Mouse (Mus musculus) ES-Bruce4 (cell line): ENCODE measurements at regions not wholly inside any gene's neighbourhood (a gene's known extent, or its start where the extent isn't known, plus 50 kb on each side); places are given as distances from the start of the nearest gene placed in this dataset.

Experiments used
- H3K27ac ChIP-seq: 2 replicates; pipeline ENCODE4 v1.5.1; 2012; ENCODE audit warnings: low read length, inconsistent platforms; ENCODE audit not compliant: insufficient read depth
- H3K27me3 ChIP-seq: 2 replicates; pipeline ENCODE4 v1.6.1; 2012; ENCODE audit warnings: mild to moderate bottlenecking, low read length, inconsistent platforms; ENCODE audit not compliant: control insufficient read depth, poor library complexity, insufficient read depth, severe bottlenecking
- H3K36me3 ChIP-seq: 2 replicates; pipeline ENCODE4 v1.6.1; 2012; ENCODE audit warnings: inconsistent platforms, mild to moderate bottlenecking, low read length, moderate library complexity; ENCODE audit not compliant: control insufficient read depth, poor library complexity, insufficient read depth, severe bottlenecking
- H3K4me1 ChIP-seq: one replicate; pipeline ENCODE4 v1.8.1; 2011; ENCODE audit warnings: low read length; ENCODE audit not compliant: control insufficient read depth, insufficient read depth
- H3K4me3 ChIP-seq: 2 replicates; pipeline ENCODE4 v1.5.1; 2011; ENCODE audit warnings: low read depth, mild to moderate bottlenecking, low read length
- H3K9ac ChIP-seq: 2 replicates; pipeline ENCODE4 v1.6.1; 2012; ENCODE audit warnings: low read depth, mild to moderate bottlenecking, inconsistent platforms; ENCODE audit not compliant: poor library complexity, severe bottlenecking
- H3K9me3 ChIP-seq: replicated peaks from 2 replicates; pipeline ENCODE4 v1.6.1; 2012; ENCODE audit warnings: mild to moderate bottlenecking, low read length, inconsistent platforms; ENCODE audit not compliant: control insufficient read depth, poor library complexity, insufficient read depth, severe bottlenecking
- CTCF ChIP-seq: IDR thresholded peaks from one replicate; pipeline ENCODE4 v1.8.1; 2011; ENCODE audit warnings: low read depth, low read length
- EP300 ChIP-seq: IDR thresholded peaks from 2 replicates; pipeline ENCODE4 v1.6.1; 2011; ENCODE audit warnings: low read depth, low read length; ENCODE audit not compliant: insufficient read depth
- POLR2A ChIP-seq: IDR thresholded peaks from one replicate; pipeline ENCODE4 v1.8.1; 2011; ENCODE audit warnings: low read length; ENCODE audit not compliant: insufficient read depth

GRCm38 (mm10) chr11:91056966-91057597, 368.9 kb upstream of the Tom1l1 start:
- Histone ChIP-seq H3K27ac (no peak overlapping the region), H3K9ac (no peak overlapping the region)
- TF ChIP-seq EP300 (no peak), POLR2A (no peak), CTCF (no peak)

GRCm38 (mm10) chr11:91053321-91053720, 365.2 kb upstream of the Tom1l1 start:
- Histone ChIP-seq H3K9me3 (no peaks in the 10 kb centered on the region), H3K9ac (no peak overlapping the region), H3K36me3 (no peaks in the 10 kb centered on the region), H3K27ac (no peak overlapping the region), H3K27me3 (no peaks in the 10 kb centered on the region), H3K4me3 (no peak overlapping the region), H3K4me1 (no peaks in the 10 kb centered on the region)
- TF ChIP-seq EP300 (no peak), CTCF (no peak), POLR2A (no peak)

More at GRCm38 (mm10) chr11:91056966-91057597, 368.9 kb upstream of the Tom1l1 start:
- H3K36me3 ChIP-seq, result no peaks in the 10 kb centered on the region
- no peak overlapping the region for H3K4me3 ChIP-seq
- no peaks in the 10 kb centered on the region for H3K9me3 ChIP-seq
- H3K4me1 ChIP-seq, result no peaks in the 10 kb centered on the region
- no peaks in the 10 kb centered on the region for H3K27me3 ChIP-seq

- Histone ChIP-seq H3K27ac (no peak overlapping the region), H3K27me3 (no peaks in the 10 kb centered on the region), H3K9ac (no peak overlapping the region), H3K4me3 (no peak overlapping the region), H3K4me1 (no peaks in the 10 kb centered on the region), H3K9me3 (no peaks in the 10 kb centered on the region), H3K36me3 (no peaks in the 10 kb centered on the region)
- TF ChIP-seq CTCF (no peak), EP300 (no peak), POLR2A (no peak)
Measured at GRCm38 (mm10) chr11:91051646-91052045, 363.5 kb upstream of the Tom1l1 start.

- TF ChIP-seq POLR2A (no peak), CTCF (no peak), EP300 (no peak)
- H3K36me3 ChIP-seq, result no peaks in the 10 kb centered on the region
- H3K9me3 ChIP-seq, result no peaks in the 10 kb centered on the region
- H3K27me3 ChIP-seq, result no peaks in the 10 kb centered on the region
- no peak overlapping the region for H3K4me3 ChIP-seq
- no peak overlapping the region for H3K27ac ChIP-seq
- H3K9ac ChIP-seq, result no peak overlapping the region
- no peaks in the 10 kb centered on the region for H3K4me1 ChIP-seq
Measured at GRCm38 (mm10) chr11:91041486-91041885, 353.3 kb upstream of the Tom1l1 start.
